Mouse (Mus musculus): ENCODE results near the gene Flt1.
"Not testable (repeated sequence)": the region's sequence is repeated elsewhere in the genome, so short reads cannot be mapped to it uniquely, and the experiment has no call there.

Gene Flt1

DNA sequence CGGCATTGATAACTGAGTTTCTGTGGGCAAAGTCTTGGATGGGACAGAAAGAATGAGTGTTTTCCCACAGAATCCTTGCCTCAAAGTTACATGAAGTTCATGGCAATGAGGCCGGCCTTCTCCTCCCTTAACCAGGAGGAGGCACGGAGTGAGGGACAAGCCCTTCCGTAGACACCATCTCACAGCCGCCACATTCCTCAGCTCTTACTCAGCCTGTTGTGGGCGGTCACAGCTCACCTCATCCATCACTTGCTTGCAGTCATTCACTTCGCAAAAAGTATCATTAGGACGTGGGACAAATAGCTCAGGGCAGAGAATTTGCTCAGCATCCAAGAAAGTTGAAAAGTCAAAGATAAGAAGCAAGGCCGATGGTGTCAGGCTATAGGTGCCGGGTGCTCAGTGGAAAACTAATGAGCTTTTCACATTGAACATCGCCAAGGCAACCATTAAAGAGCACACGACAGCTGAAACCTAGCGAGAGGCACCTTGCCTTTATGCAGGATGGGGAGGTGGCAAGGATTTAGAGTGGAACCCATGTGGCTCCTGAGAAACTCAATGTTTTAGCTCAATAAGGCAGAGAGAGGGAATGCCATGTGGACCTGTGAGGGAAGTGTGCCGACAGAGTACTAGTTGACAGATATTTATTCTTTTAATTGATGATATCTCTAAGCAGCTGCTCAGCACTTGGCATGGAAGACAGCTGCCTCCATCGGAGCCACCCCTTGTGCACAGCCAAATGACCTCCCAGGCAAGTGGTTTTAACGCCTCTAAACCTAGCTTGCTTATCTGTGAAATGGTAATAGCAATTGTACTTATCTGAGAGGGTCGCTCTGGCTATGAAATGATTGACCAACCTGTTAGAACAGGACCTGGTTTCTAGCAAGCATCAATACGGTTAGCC, 124.1 kb downstream of the Flt1 start:
- no peak for DNase-seq

- no peak for DNase-seq
Observed at GRCm38 (mm10) chr5:147597825-147598224, 128.0 kb downstream of the Flt1 start.

DNA sequence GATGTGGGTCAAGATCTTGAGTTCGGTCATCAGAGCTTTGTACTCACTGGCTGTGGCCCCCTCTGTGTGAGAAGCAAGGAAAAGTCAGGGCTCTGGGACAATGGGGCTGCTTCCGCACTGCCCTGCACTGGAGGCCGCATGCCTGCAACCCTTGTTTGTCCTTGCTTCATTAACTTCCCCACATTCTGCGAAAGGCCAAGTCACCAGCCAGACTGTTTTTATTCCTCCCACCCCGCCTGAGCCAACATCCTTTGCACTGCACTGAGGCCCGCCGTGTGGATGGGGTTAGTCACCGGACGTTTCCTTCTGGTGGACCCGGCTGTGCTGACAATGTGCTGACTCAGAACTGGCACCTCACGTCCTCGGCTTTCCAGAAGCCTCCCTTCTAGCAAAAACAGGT, 136.0 kb downstream of the Flt1 start:
- DNase-seq = peak; percentile 19

DNA sequence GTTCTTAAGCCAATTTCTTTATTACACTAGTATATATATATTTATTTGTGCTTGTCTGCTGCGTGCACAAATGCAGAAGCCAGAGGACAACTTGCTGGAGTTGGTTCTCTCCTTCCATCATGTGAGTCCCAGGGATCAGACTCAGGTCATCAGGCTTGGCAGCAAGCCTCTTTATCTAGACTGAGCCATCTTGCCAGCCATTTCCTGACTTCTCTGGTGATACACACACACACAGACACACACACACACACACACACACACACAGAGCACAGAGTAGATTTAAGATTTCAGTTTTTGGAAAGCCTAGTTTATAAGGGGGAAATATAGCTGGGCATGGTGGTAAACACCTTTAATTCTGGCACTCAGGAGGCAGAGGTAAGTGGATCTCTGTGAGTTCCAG, 140.7 kb downstream of the Flt1 start:
- no peak for DNase-seq

DNA sequence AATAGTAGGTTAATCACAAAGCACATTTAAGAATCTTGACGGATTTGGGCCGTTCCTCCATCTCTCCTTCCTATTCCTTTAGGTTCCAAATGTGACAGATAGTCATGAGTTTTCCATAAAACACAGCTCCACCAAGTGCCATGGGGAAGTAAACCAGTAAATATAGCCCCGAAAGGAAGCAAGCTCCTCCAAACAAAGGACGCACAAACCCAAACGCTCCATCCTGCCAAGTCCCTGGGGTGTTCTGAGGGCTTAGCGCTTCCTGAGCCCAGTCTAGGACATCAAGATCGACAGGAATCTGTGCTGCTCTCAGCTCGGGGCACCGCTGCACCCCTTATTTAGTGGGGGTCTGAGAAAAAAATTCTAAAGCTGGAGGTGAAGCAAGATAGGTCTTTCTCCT, 141.2 kb downstream of the Flt1 start:
- DNase-seq = no peak

- peak; percentile 73 for DNase-seq
Observed at GRCm38 (mm10) chr5:147583702-147584298, 142.0 kb downstream of the Flt1 start.

DNA sequence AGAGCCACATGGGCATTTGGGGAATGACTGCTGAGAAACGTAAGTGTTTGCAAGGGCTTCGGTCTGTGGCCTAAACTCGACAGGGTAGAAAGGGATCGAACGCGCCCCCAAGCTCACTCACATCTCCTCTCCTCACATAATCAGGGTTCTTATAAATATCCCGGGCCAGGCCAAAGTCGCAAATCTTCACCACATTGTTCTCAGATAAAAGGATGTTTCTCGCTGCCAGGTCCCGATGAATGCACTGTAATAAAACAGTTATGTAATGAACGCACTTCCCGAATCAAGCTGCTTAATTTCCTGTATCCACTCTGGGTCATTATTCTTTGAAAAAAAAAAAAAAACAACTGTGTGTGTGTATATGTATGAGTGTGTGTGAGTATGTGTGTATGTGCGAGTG, 145.6 kb downstream of the Flt1 start:
- no peak for DNase-seq

- DNase-seq = no peak
Observed at GRCm38 (mm10) chr5:147579691-147580090, 146.1 kb downstream of the Flt1 start.

DNA sequence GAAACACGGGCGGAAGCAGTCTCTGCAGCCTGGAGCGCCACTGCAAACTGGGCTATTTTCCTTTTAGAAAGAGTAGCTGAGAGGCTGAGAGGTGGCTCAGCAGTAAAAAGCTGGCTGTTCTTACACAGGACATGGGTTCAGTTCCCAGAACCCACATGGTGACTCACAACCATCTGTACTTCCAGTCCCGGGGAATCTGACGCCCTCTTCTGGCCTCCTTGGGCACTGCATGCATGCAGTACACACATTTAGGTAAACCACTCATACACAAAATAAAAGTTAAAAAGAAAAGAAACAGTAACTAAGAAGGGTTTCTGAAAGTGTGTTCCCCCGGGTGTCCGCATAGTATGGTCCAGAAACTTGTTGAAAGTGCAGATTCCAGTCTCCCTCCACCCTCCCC, 146.7 kb downstream of the Flt1 start:
- DNase-seq = no peak

GRCm38 (mm10) chr5:147577003-147577402, 148.8 kb downstream of the Flt1 start:
- DNase-seq = no peak

GRCm38 (mm10) chr5:147574517-147574916, 151.3 kb downstream of the Flt1 start:
- no peak for DNase-seq

GRCm38 (mm10) chr5:147573555-147573954, 152.3 kb downstream of the Flt1 start:
- no peak for DNase-seq

GRCm38 (mm10) chr5:147572695-147573094, 153.1 kb downstream of the Flt1 start:
- no peak for DNase-seq

DNA sequence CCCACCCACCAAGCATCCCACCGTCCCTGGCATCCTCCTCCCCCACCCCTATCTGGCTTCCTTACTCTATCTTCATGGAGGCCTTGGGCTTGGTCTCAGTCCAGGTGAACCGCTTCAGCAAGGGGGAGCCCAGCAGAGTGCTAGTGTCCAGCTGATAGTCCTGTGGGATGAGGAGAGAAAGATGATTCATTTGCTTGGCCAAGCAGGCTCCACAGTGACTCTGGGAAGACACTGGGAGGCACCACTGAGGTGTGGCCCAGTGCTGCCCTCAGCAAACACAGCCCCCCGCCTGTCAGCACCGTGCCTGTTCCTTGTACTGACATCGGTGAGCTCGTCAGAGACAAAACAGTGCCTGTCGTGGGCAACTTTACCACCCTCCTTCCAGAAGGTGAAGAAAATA, 159.5 kb downstream of the Flt1 start:
- DNase-seq = no peak

DNA sequence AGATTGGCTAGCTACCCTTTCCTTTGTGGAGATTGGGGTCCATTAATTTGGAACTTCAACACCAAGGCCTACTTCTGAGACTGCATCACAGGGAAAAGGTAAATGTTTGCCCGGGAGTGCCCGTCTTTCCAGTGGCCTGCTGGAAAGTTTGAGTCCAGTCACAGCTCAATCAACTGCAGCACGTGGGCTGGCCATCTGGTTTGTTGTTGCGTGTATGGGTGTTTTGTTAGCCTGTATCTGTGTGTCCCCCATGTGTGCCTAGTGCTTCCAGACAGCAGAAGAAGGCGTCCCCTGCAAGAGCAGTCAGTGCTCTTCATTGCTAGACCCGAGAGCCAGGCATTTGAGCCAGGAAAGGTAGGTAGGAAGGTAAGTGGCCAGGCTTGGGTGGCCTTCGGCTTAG, 160.4 kb downstream of the Flt1 start:
- no peak for DNase-seq

- no peak for DNase-seq
Observed at GRCm38 (mm10) chr5:147564140-147564590, 161.6 kb downstream of the Flt1 start.

- DNase-seq = no peak
Observed at GRCm38 (mm10) chr5:147563511-147564139, 162.2 kb downstream of the Flt1 start.

DNA sequence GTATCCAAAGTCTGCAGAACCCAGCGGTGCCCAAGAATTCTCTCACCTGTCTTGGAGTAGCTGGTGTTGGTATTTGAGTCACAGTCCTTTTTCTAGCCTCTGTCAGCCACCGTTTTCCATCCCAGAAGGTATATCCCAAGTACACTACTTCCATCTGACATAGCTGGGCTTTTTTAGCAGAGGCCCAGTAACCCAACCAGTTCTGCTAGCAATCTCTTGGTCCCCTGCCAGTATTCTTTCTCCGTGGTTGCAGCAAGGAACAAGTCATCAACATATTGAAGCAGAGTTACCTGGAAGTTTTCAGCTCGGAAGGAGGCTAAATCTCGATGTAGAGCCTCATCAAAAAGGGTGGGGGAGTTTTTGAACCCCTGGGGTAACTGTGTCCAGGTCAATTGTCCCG, 168.2 kb downstream of the Flt1 start:
- not testable (repeated sequence) for DNase-seq

GRCm38 (mm10) chr5:147551879-147552627, 173.8 kb downstream of the Flt1 start:
- DNase-seq = no peak

GRCm38 (mm10) chr5:147549016-147549755, 176.6 kb downstream of the Flt1 start:
- DNase-seq = no peak

- no peak for DNase-seq
Observed at GRCm38 (mm10) chr5:147545731-147546241, 180.0 kb downstream of the Flt1 start.

- DNase-seq = no peak
Observed at GRCm38 (mm10) chr5:147542291-147542690, 183.5 kb downstream of the Flt1 start.
